Mouse (Mus musculus) embryo, embryonic 11.5 days (tissue): ENCODE results near the gene Zfp202.

Experiments
- DNase-seq: peaks from one replicate; pipeline ENCODE4 v3.0.0-alpha.2; 2012; ENCODE audit warnings: low read depth, low spot score

Zfp202 gene

GRCm38 (mm10) chr9:40240311-40240710 is 48.2 kb downstream of the Zfp202 start:
- no peak for DNase-seq

DNA sequence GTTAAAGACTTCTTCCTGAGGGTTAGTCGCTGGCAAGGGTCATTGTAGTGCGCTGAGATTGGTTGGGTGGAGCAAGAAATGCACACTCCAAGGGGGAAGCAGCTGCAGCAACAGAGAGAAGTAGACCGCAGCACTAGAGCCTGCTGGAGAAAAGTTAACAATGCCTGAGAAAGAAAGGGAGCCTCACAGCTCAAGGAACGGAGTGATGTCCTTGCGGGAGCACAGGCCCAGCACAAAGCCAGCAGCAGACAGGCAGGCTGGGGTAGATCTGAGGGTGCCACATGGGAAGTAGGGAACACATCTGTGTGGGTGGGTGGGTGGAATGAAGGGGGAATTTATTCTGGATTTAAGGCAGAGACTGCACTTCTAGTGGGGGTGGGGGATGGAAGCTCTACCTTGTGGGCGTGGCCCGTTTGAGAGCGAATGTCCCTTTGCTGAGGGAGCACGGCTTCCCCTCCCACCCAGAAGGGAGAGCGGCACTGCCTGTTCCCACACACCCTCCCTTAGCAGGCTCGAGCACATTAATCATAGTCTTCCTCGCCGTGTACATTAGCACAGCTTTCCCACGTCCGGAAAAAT is 49.2 kb downstream of the Zfp202 start:
- peak; percentile 40 for DNase-seq

DNA sequence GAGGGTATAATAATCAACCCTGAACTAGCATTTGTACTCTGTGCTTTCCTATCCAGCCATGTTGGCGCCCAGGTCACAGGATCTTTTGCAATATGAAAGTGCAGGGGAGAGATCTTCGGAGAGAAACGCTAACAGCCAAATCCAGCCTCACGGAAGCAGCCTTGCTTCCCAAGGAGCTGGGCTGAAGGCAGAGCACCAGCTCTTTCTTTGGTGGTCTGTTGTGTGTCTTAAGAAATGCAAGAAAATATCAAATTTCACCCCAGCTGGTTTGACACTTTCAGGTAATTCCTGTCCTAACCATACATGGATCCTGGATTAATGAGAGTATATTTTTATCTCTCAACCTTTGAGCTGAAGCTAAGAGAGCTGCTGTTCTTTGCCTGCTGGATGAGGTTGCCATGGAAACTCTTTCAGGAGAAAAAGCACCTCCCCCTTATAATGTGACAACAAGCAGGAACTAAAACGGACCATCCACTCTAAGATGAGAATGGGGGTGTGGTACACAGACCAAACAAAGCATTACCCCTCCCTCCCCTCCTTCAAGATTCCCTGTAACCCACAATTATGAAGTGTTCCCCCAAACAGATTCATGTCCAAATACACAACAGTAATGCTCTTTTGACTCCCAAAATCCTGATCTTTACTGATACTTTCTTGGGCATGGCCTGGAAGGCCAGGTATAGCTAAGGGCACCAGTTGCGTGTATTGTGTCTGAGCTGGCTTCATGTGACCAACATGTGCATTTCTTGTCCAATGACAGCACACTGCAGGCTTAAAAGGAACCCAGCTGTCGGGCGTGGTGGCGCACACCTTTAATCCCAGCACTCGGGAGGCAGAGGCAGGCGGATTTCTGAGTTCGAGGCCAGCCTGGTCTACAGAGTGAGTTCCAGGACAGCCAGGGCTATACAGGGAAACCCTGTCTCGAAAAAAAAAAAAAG is 50.1 kb downstream of the Zfp202 start:
- DNase-seq, result no peak

DNA sequence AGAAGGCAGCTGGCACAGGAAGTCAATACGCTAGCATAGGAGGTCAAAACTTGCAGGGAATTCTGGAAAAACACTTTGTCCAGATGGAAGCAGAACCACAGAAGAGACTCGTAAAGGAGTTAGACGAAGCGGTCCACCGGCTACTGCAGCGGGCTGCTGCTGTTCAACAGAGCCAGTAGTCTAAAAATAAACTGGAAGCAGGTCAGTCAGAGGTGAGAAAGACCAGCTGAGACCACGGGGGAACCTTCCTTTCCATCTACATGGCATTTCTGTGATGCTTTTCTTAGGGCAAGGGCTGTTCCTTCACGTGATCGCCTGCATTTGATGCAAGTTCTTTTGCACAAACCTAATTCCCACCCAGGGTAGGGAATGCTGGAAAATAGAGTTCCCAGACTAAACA is 53.4 kb downstream of the Zfp202 start:
- DNase-seq, result no peak

DNA sequence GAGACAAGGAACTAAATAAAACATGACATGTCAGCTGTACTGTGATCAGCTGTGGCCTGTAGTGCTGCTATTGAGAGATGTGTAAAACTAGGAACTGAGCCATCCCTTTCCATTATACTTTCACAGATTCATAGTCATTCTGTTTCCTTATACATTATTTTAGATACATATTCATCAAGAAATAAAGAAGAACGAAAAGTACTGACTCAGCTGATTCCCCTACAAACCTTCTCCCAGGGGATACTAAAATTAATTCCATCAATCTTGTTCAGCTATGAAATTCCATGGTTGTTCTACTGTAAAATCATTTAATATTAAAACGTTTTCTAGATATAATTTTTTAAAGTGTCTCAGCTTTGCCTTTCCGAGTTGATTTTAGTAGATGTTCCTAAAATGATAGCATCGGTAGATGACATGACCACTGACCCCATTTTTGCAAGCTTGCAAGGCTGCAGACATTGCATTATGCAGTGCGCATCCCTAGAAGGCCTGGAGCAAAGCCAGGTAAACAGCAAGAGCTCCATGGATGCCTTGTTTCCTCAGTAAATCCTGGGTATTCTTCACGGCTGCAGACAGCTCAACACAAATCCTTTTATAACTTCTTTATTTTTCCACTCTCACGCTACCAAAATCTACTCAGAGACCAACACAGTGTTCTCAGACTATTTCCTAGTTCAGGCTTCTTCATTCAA is 54.0 kb downstream of the Zfp202 start:
- no peak for DNase-seq

GRCm38 (mm10) chr9:40246702-40247101 is 54.6 kb downstream of the Zfp202 start:
- no peak for DNase-seq

GRCm38 (mm10) chr9:40249106-40249505 is 57.0 kb downstream of the Zfp202 start:
- DNase-seq, result no peak

DNA sequence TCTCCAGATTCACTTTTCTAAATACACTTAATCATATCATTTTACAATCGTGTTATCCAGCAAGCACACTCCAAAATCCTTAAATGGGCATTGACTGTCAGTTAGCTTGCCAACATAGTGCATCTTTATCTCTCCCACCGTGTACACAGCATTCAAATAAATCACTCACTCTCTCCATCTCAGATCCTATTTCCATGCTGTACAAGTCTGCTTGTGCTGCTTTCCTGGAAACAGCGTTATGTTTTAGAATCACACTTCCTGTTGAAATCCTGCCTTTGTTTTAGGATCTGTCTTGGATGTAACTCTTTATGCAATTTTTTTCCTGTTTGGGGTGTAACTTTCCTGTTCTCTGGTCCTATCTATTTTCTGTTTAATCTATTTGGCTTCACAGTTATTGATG is 60.3 kb downstream of the Zfp202 start:
- DNase-seq, result no peak
